12 mouse cellular contexts compared by ENCODE assay signal in genomic region chr10:67047712-67048645, GRCm38 (mm10). TPM values are rescaled to one million over a fixed set of nuclear protein-coding genes. Genes with fewer than 3 reads are reported as not detected.
DNase-seq lines count a peak whose midpoint lies in the region; ATAC-seq and TF ChIP-seq lines count a peak whose summit lies in the region.
"Had no signal": no experiment of that assay in that cellular context is flagged by ENCODE, and none has a peak within 500 bp of the region (broad histone marks: within the 10 kb centered on the region; RNA-seq: fewer than 3 reads in every experiment).

No protein-coding gene starts in this region.

- no peaks in the 10 kb centered on the region for H3K9me3 ChIP-seq in kidney, postnatal 0 days (replicated peaks; ENCODE audit: low read length)
- no peaks in the 10 kb centered on the region for H3K9me3 ChIP-seq in embryonic facial prominence, embryonic 12.5 days
- no peaks in the 10 kb centered on the region for H3K9me3 ChIP-seq in limb, embryonic 14.5 days (ENCODE audit: control insufficient read depth, low read length)
- H3K9me3 ChIP-seq: heart, embryonic 15.5 days had no signal

- peaks cover 7% of the 10 kb centered on the region; the same call in 1 of the 2 replicates for H3K4me1 ChIP-seq in kidney, postnatal 0 days (replicated peaks; ENCODE audit: insufficient read depth, low read length)
- H3K4me1 ChIP-seq in embryonic facial prominence, embryonic 12.5 days: peaks cover 52% of the 10 kb centered on the region
- peaks cover 28% of the 10 kb centered on the region for H3K4me1 ChIP-seq in limb, embryonic 14.5 days (ENCODE audit: control insufficient read depth, insufficient read depth, low read length)

- 76% methylated on average over 18 of the region's 18 CpGs for WGBS in kidney, postnatal 0 days
- 74% methylated on average over 18 of the region's 18 CpGs for WGBS in embryonic facial prominence, embryonic 12.5 days
- 52% methylated on average over 18 of the region's 18 CpGs for WGBS in limb, embryonic 14.5 days

- peak; percentile 46 for DNase-seq in kidney, postnatal 0 days (ENCODE audit: low spot score)
- no peak for DNase-seq in kidney, adult 18-20 months
- DNase-seq in ZHBTc4 (ENCODE audit: low read depth, low spot score): peak; percentile 56
- DNase-seq in limb, embryonic 14.5 days (ENCODE audit: low spot score): no peak
- no peak for DNase-seq in right cerebral cortex, postnatal 36 days (ENCODE audit: low spot score in 2 of 2)
- no peak for DNase-seq in frontal cortex, postnatal 10 days (ENCODE audit: low spot score in 2 of 2)
- DNase-seq: kidney, postnatal 10 days had no signal

- no peaks in the 10 kb centered on the region for H3K36me3 ChIP-seq in kidney, postnatal 0 days (ENCODE audit: insufficient read depth, low read length)
- no peaks in the 10 kb centered on the region for H3K36me3 ChIP-seq in embryonic facial prominence, embryonic 12.5 days
- H3K36me3 ChIP-seq in limb, embryonic 14.5 days (ENCODE audit: control insufficient read depth, insufficient read depth, low read length): no peaks in the 10 kb centered on the region; the same call in 1 of the 2 replicates
- H3K36me3 ChIP-seq: heart, embryonic 15.5 days had no signal

- no peaks in the 10 kb centered on the region for H3K27me3 ChIP-seq in kidney, postnatal 0 days (ENCODE audit: insufficient read depth, low read length)
- H3K27me3 ChIP-seq in embryonic facial prominence, embryonic 12.5 days: no peaks in the 10 kb centered on the region
- no peaks in the 10 kb centered on the region for H3K27me3 ChIP-seq in limb, embryonic 14.5 days (ENCODE audit: control insufficient read depth, insufficient read depth, low read length)
- H3K27me3 ChIP-seq: heart, embryonic 15.5 days had no signal

- ATAC-seq in kidney, postnatal 0 days (replicated peaks; ENCODE audit: low FRiP score, low read depth): no peak
- no peak for ATAC-seq in embryonic facial prominence, embryonic 12.5 days (ENCODE audit: insufficient number of reproducible peaks, insufficient read depth, low FRiP score, low TSS enrichment)
- ATAC-seq in limb, embryonic 14.5 days (ENCODE audit: low FRiP score, low read depth): peak; percentile 13; the same call in 1 of the 2 replicates

- no peak for TF ChIP-seq POLR2A in limb, embryonic 14.5 days (IDR thresholded peaks at IDR 0.05; ENCODE audit: borderline replicate concordance, extremely low read depth, insufficient read depth, insufficient read length)

- no peak for TF ChIP-seq CTCF in kidney, postnatal 0 days (IDR thresholded peaks at IDR 0.05; ENCODE audit: low read depth)

- no peak overlapping the region for H3K4me2 ChIP-seq in kidney, postnatal 0 days (ENCODE audit: low read length)
- no peak overlapping the region for H3K4me2 ChIP-seq in embryonic facial prominence, embryonic 12.5 days (replicated peaks)
- no peak overlapping the region for H3K4me2 ChIP-seq in limb, embryonic 14.5 days (replicated peaks; ENCODE audit: low read depth, low read length, severe bottlenecking)
- H3K4me2 ChIP-seq: heart, embryonic 15.5 days had no signal

- no peak overlapping the region for H3K9ac ChIP-seq in kidney, postnatal 0 days (ENCODE audit: low read depth, low read length)
- no peak overlapping the region for H3K9ac ChIP-seq in embryonic facial prominence, embryonic 12.5 days
- H3K9ac ChIP-seq in limb, embryonic 14.5 days (ENCODE audit: low read depth, low read length, severe bottlenecking): no peak overlapping the region; the same call in 1 of the 2 replicates
- H3K9ac ChIP-seq: heart, embryonic 15.5 days; liver, embryonic 14.5 days had no signal

- no peak overlapping the region for H3K4me3 ChIP-seq in kidney, postnatal 0 days (replicated peaks; ENCODE audit: low read depth, low read length)
- no peak overlapping the region for H3K4me3 ChIP-seq in embryonic facial prominence, embryonic 12.5 days
- no peak overlapping the region for H3K4me3 ChIP-seq in limb, embryonic 14.5 days (replicated peaks; ENCODE audit: low read length)
- H3K4me3 ChIP-seq: erythroblast, embryonic 14.5 days; heart, embryonic 15.5 days; myocyte had no signal

- H3K27ac ChIP-seq in kidney, postnatal 0 days: no peak overlapping the region
- H3K27ac ChIP-seq in embryonic facial prominence, embryonic 12.5 days: peak overlapping the region; percentile 50; the same call in 1 of the 2 replicates
- H3K27ac ChIP-seq in limb, embryonic 14.5 days (replicated peaks; ENCODE audit: low read depth, low read length): peak overlapping the region; percentile 61; the same call in 1 of the 2 replicates
- H3K27ac ChIP-seq: heart, embryonic 15.5 days; liver, embryonic 14.5 days had no signal

RNA-seq across cellular contexts. Expression of gene Jmjd1c, which starts 47.9 kb away (rescaled TPM):
- polyA plus RNA-seq in kidney, postnatal 0 days (2015; fragmentation: Nextera tagmentation; extraction: Ambion mirVana): 35.2 and 40.8 TPM in 2 replicates
- 56.3 and 62.7 TPM in 2 replicates for polyA plus RNA-seq in embryonic facial prominence, embryonic 12.5 days (2016; fragmentation: Nextera tagmentation; extraction: Ambion mirVana)
- 29.1 and 34.5 TPM in 2 replicates for polyA plus RNA-seq in limb, embryonic 14.5 days (2012; rRNA removed)
- polyA plus RNA-seq in limb, embryonic 14.5 days (2014; fragmentation: Nextera tagmentation; extraction: Ambion mirVana): 52.2 and 55.8 TPM in 2 replicates

RNA-seq across cellular contexts. Expression of gene Reep3, which starts 48.8 kb away (rescaled TPM):
- 44.7 and 50.9 TPM in 2 replicates for polyA plus RNA-seq in kidney, postnatal 0 days (2015; fragmentation: Nextera tagmentation; extraction: Ambion mirVana)
- polyA plus RNA-seq in embryonic facial prominence, embryonic 12.5 days (2016; fragmentation: Nextera tagmentation; extraction: Ambion mirVana): 38.7 and 39.7 TPM in 2 replicates
- polyA plus RNA-seq in limb, embryonic 14.5 days (2012; rRNA removed): 35.0 and 39.9 TPM in 2 replicates
- 41.3 and 43.6 TPM in 2 replicates for polyA plus RNA-seq in limb, embryonic 14.5 days (2014; fragmentation: Nextera tagmentation; extraction: Ambion mirVana)

Comparison
In these comparisons a context has a peak if more than half of its experiments do, and no peak if none do; other contexts are left out.
1. DNase-seq: peak in kidney, postnatal 0 days (single experiment) and ZHBTc4 (single experiment); none in kidney, adult 18-20 months (single experiment), limb, embryonic 14.5 days (single experiment), right cerebral cortex, postnatal 36 days (0 of 2) and frontal cortex, postnatal 10 days (0 of 2).